Mouse (Mus musculus) cortical plate, adult 2 months (tissue): ENCODE results near the gene Cdc42se2.

Experiments used
- CTCF ChIP-seq: fragments of 200-500 bp; IDR thresholded peaks from 2 replicates; pipeline ENCODE4 v1.5.1; 2011; ENCODE audit warnings: mild to moderate bottlenecking, control low read depth, low read length; ENCODE audit not compliant: insufficient read depth; ENCODE audit errors: extremely low read depth
- POLR2A ChIP-seq: fragments of 200-500 bp; IDR thresholded peaks from 2 replicates; pipeline ENCODE4 v1.6.1; 2011; ENCODE audit warnings: mild to moderate bottlenecking, low read length, control low read depth; ENCODE audit not compliant: insufficient read depth; ENCODE audit errors: extremely low read depth

DNA sequence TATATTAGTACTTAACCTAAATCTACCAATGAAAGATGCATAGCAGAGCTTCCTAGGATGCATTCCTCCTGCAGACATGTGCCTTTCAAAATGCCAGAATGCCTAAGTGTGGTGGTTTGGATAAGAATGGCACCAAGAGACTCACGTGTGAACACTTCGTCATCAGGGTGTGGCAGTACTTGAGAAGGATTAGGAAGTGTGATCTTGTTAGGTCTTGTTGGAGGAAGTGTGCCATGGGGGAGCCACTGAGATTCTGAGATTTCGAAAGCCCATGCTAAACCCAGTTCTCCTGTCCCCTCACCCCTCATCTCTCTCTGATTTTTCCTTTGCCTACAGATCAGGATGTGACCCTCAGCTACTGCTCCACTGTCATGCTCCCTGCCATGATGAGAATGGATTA is 58.2 kb downstream of the Cdc42se2 start:
- TF ChIP-seq CTCF (no peak), POLR2A (no peak)
